Mouse (Mus musculus) olfactory bulb, adult 2 months (tissue): ENCODE measurements around the gene Tomm40. TPM values are rescaled to one million over a fixed set of nuclear protein-coding genes. Genes with fewer than 3 reads are reported as not detected.
A peak's percentile ranks its signal among the peaks of the same experiment; 100 is the strongest.

ENCODE experiments used
- H3K27ac ChIP-seq: fragments of 200-500 bp; 2 replicates; pipeline ENCODE4 v1.5.1; 2012; ENCODE audit warnings: low read depth, low read length; ENCODE audit not compliant: insufficient read depth
- H3K4me1 ChIP-seq: fragments of 200-500 bp; 2 replicates; pipeline ENCODE4 v1.6.1; 2012; ENCODE audit warnings: low read length; ENCODE audit not compliant: control insufficient read depth, insufficient read depth
- H3K4me3 ChIP-seq: fragments of 200-500 bp; 2 replicates; pipeline ENCODE4 v1.5.1; 2012; ENCODE audit warnings: mild to moderate bottlenecking, low read depth, low read length, moderate library complexity; ENCODE audit not compliant: insufficient read depth
- CTCF ChIP-seq: fragments of 200-500 bp; IDR thresholded peaks from 2 replicates; pipeline ENCODE4 v1.5.1; 2012; ENCODE audit warnings: low read depth, mild to moderate bottlenecking, low read length, moderate library complexity; ENCODE audit not compliant: insufficient read depth
- POLR2A ChIP-seq: fragments of 200-500 bp; IDR thresholded peaks from 2 replicates; pipeline ENCODE4 v1.6.1; 2012; ENCODE audit warnings: mild to moderate bottlenecking, low read depth, low read length, moderate library complexity; ENCODE audit not compliant: insufficient read depth
- WGBS: fragments of 180-500 bp; shearing (Covaris S2); methylation state at CpG from one replicate; pipeline ENCODE4 v1.1.7; 2018; 5-methylcytosine and 5-hydroxymethylcytosine counted together
- polyA plus RNA-seq: library from polyadenylated mRNA; stranded (reverse); fragments of >200 nt; gene quantifications from 2 replicates; pipeline ENCODE4 v1.2.4, GENCODE M21; 2012; ENCODE audit warnings: low replicate concordance; ENCODE audit not compliant: missing spikeins, insufficient read depth, insufficient read length

Gene Tomm40
- polyA plus RNA-seq, 1 experiment, result not detected

DNA sequence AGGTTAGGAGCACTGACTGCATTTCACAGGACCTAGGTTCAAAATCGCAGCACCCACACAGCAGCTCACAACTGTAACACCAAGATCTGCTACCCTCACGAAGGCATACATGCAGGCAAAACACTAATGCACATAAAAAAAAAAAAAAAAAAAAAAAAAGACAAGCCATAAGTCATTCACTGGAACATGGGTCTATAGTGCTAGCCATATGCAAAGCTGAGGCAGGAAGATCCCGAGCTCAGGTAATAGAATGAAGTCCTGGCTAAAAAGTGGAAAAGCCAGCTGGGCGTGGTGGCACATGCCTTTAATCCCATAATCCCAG, 15.4 kb downstream of the Tomm40 start:
- Histone ChIP-seq H3K27ac (no peak overlapping the region; the same call in 1 of the 2 replicates), H3K4me1 (peaks cover 20% of the 10 kb centered on the region), H3K4me3 (no peak overlapping the region)
- no peak for TF ChIP-seq POLR2A
- TF ChIP-seq CTCF, result no peak
- 66% methylated on average over 4 of the region's 4 CpGs for WGBS

DNA sequence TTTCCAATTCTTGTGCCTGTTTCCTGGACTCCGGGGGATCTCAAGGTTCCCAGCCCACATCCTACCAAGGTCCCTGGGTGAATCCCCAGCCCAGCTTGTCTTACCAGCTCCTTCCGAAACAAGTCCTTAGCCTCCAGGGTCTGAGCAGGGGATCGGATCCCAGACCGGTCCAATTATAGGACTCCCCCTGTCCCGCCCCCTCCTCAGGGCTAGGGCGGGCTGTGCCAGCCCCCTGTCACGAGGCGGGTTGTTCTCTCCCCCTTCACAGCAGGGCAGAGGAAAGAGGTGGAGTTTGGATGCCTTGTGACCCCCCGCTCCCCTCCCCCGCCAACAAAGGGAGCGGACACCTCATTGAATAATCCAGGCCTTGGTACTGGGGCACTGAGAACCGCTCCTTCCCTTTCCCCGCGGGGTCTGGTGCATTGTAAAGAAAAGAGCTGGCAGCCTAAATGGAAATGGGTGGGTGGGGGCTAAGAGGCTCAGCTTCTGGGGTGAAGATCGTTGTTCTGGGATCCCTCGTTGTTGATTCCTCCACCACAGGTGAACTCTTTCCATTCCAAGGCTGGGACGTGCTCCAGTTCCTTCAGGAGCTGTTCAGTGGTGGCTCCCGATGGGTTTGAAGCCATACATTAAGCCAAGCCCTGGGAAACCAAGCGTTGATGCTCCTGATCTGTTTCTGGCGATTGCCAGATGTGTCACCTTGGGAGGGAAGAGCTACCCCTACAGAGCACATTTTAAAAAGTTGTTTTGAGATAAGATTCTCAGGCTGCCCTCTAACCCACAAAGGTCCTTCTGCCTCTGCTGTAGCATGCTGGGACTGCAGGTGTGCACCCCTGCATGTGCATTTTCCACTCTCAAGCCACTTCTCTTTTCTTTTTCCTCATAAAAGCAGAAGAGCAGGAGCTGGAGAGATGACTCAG, 16.1 kb downstream of the Tomm40 start, which contains the start of gene Apoe:
Gene Apoe, minus strand, starts transcription at position 282 of the 920 bp plus-strand sequence.
- H3K4me3 ChIP-seq, result peak within 1 kb of the TSS; percentile 38
- TF ChIP-seq CTCF (no peak), POLR2A (peak; percentile 32; the same call in 1 of the 2 replicates)
- H3K27ac ChIP-seq, result peak within 1 kb of the TSS; percentile 20
- H3K4me1 ChIP-seq, result peaks cover 23% of the 10 kb centered on the region
- WGBS, result 5% methylated on average over 20 of the region's 20 CpGs

DNA sequence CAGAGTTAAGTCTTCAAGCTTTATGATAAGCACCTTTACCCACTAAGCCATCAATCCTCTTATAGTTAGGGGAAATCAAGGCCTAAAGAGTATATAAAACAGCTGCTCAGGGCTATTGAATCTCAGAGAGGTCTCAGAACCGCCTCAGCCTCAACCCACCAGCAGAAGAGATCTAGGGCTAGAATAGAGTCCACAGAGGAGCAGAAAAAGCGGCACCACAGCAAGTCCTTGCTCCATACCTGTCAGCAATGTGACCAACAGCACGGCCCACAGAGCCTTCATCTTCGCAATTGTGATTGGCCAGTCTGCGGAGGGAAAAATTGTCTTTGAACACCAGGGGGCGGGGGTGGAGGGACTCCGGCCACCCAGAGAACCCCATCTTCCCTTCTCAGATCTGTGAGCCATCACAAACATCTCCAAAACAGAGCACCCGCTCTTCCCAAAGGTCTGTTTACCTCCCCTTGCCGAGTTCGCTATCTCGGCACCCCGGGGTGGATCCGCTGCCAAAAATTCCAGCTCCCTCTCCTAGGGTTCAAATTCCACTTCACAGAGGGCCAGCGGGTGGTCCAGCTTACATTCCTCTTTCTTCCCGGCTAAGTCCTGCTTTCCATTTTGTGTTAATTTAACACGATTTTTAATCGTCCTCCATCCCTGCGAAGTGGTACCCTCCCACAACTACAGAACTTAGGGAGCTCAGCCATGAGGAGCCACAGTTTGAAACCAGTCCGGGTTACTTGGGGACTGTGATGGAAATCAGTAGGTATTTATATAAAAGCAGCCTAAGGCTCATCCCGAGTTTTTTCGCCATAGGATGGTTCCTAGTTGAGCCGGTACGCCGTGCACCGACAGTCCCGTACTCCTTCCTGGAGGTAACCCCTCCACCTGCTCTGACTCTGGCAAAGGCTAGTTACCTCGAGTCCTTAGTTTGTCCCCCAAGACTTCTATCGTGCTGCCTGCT, 17.0 kb downstream of the Tomm40 start:
- 11% methylated on average over 28 of the region's 28 CpGs for WGBS
- Histone ChIP-seq H3K4me1 (peaks cover 23% of the 10 kb centered on the region), H3K4me3 (peak overlapping the region; percentile 38), H3K27ac (peak overlapping the region; percentile 20)
- no peak for TF ChIP-seq POLR2A
- no peak for TF ChIP-seq CTCF

DNA sequence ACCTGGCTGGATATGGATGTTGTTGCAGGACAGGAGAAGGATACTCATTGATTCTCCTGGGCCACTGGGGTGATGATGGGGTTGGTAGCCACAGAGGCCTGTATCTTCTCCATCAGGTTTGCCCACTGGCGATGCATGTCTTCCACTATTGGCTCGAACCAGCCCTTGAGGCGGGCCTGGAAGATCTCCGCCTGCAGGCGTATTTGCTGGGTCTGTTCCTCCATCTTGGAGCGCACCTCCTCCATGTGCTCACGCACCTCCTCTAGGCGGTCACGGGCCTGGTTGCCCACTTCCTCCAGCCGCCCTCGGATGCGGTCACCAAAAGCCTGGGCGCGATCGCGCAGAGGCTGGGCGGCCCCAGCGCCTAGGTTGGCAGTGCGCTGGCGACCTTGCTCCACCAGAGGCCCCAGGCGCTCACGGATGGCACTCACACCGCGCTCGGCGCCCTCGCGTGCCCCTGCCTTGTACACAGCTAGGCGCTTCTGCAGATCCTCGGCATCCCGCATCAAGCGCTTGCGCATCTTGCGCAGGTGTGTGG, 18.8 kb downstream of the Tomm40 start:
- H3K4me3 ChIP-seq, result peak overlapping the region; percentile 25
- WGBS, result 94% methylated on average over 34 of the region's 34 CpGs
- TF ChIP-seq CTCF (no peak), POLR2A (no peak)
- H3K27ac ChIP-seq, result no peak overlapping the region
- H3K4me1 ChIP-seq, result peaks cover 32% of the 10 kb centered on the region

DNA sequence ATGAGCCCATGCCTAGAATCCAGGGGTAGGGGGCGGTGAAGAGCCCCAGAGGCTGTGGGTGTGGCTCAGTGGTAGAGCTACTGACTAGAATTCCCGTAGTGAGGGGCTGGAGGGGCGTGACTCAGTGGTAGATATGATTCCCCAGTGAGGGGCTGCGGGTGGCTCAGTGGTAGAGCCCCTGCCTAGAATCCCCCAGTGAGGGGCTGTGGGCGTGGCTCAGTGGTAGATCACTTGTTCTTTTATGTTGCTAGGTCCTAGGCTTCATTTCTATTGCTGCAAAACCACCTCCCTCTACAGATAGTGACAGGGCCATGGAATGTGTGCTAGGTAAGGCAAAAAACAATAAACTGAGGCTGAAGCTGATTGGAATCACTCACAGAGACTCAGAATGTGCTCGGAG, 19.4 kb downstream of the Tomm40 start:
- H3K4me3 ChIP-seq, result no peak overlapping the region
- 86% methylated on average over 6 of the region's 6 CpGs for WGBS

DNA sequence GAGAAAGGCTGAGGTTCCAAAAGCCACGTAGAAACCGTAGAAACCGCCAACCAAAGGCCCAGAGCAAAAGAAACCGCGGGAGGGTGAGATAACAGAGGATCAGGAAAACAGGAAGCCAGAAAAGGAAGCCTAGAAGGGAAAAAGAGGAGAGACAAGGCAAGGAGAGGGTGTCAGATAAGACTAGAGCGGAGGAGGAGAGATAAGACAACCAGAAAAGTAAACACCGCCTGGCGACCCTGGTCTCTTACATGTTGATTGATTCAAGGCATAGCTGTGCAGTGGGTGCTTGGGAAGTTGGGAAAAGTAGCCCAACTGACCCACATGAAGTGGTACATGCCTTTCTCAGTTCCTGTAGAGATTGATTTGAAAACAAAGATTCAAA, 20.0 kb downstream of the Tomm40 start:
- Histone ChIP-seq H3K4me1 (peaks cover 29% of the 10 kb centered on the region), H3K27ac (peak overlapping the region; percentile 15; the same call in 1 of the 2 replicates), H3K4me3 (no peak overlapping the region)
- TF ChIP-seq POLR2A, result no peak
- no peak for TF ChIP-seq CTCF
- 56% methylated on average over 8 of the region's 8 CpGs for WGBS

More for the DNA sequence above, 19.4 kb downstream of the Tomm40 start:
- TF ChIP-seq CTCF (no peak), POLR2A (no peak)
- Histone ChIP-seq H3K27ac (no peak overlapping the region), H3K4me1 (peaks cover 30% of the 10 kb centered on the region)

DNA sequence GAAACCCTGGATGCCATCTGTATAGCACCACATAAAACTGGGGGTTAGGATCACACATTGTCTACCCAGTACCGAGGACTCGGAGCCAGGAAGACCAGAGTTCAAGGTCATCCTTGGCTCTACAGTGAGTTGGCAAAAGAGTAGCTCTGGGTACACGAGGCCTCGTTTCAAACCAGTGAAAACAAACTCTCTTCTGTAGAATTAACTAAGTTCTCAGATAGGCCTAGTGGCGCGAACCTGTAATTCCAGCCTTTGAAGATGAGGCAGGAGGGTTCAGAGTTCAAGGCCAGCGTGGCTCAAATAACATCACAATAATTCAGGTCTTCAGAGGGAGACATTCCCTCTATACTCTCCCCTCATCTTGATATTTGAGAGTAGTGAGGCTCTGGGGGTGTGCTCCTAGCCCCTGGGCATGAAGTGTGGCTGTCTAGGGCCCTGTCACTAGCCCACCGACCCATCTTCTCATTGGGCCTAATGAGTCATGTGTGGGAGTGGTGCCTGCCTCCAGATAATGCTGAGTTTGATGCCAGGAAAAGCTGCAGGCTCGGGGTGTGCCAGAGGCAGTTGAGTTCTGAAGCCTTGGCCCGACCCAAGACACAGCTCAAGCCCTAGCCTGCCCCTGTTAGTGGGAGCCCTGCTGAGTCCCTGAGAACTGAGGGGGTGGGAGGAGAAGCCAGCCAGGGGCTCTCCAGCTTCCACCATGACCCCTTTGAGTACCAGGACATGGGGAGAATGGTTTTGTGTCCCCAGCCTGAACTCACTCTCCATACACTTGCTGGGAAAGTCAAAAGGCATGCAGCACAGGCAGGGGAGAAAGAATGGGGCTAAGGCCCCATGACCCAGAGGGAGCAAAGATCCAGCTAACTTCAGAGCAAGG, 20.7 kb downstream of the Tomm40 start:
- 62% methylated on average over 10 of the region's 10 CpGs for WGBS
- Histone ChIP-seq H3K4me1 (peaks cover 29% of the 10 kb centered on the region), H3K4me3 (no peak overlapping the region), H3K27ac (peak overlapping the region; percentile 17; the same call in 1 of the 2 replicates)
- TF ChIP-seq POLR2A (no peak), CTCF (no peak)

DNA sequence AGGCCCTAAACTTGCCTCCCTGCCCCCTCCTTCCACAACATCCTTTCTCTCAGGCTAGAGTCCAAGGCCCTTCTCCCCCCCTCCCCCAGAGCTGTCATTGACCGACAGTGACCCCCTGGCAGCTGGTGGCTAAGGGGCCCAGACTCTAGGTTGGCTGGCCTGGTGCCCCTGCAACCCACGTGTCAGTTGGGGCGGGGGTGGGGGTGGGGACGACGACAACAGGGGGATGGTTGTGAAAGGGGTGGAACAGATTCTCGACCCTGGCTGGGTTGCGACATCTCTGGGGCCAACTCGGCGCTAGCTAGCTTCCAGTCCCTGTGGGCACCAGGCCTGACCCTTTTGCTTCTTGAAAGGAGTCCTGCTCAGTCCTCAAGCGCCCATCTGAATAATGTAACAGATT, 21.8 kb downstream of the Tomm40 start:
- 27% methylated on average over 10 of the region's 10 CpGs for WGBS
- H3K27ac ChIP-seq, result no peak overlapping the region
- TF ChIP-seq POLR2A, result no peak
- no peak for TF ChIP-seq CTCF

More for the DNA sequence above, 21.8 kb downstream of the Tomm40 start:
- no peak overlapping the region for H3K4me3 ChIP-seq
- peaks cover 18% of the 10 kb centered on the region for H3K4me1 ChIP-seq
